Mouse (Mus musculus): ENCODE results near the gene Rngtt.
"Not testable (repeated sequence)": the region's sequence is repeated elsewhere in the genome, so short reads cannot be mapped to it uniquely, and the experiment has no call there.

Gene Rngtt

DNA sequence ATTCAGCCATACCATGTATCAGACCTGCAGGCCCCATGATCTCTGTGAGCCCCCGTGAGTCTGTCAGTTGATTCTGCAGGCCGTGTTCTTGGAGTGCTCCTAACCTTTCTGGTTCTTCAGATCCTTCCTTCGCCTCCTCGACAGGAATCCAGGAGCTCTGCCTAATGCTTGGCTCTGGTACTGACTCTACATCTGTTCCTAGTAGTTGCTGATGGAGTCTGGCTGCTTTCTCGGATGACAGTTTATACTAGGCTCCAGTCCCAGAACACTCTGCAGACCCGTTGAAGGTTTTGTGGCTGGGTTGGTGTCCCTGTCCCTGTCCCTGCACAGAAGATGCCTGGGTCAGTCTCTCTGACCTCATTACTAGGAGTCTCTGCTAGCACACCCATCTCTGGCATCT, 131.8 kb downstream of the Rngtt start:
- DNase-seq (ENCODE audit: low read depth, low spot score): no peak

GRCm38 (mm10) chr4:33446265-33446664, 136.2 kb downstream of the Rngtt start:
- DNase-seq (ENCODE audit: low read depth, low spot score): no peak

- no peak for DNase-seq (ENCODE audit: low read depth, low spot score)
Measured at GRCm38 (mm10) chr4:33446881-33447280, 136.8 kb downstream of the Rngtt start.

- not testable (repeated sequence) for DNase-seq (ENCODE audit: low read depth, low spot score)
Measured at GRCm38 (mm10) chr4:33450356-33450755, 140.2 kb downstream of the Rngtt start.

DNA sequence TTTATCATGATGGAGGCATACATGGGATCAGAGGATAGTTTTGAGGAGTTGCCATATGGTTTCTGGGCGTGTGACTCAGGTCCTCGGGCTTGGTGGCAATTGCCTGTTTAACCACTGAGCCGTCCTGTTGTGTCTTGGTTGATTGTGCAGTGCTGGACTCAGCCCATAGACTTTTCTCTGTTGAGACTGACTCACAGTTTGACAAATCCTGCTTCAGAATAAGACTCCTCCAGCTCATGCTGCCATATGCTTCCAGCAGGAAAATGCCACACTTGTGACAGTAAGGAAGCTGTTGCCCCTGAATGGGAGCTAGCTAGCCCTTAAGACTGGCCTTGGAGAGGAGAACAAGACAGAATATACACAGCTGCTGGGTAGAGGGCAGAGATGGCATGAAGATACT, 149.7 kb downstream of the Rngtt start:
- DNase-seq (ENCODE audit: low read depth, low spot score): no peak

DNA sequence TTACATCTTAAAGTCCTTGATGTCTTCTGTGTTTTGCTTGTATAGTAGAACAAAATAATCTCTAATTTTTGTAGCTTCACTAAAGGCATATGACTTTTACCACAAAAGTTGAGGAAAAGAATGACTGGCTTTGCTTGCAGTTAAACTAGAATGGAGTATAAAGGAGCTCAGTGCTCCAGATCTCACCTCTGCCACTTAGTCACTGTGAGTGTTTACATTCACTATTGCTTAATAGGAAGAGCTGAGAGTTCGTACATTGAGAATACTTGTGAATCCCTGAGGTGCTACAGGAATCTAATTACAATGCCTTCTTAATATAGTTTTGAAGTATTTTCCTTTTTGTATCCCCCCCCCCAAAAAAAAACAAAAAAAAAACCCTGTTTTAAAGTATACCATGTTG, 154.3 kb downstream of the Rngtt start:
- no peak for DNase-seq (ENCODE audit: low read depth, low spot score)

DNA sequence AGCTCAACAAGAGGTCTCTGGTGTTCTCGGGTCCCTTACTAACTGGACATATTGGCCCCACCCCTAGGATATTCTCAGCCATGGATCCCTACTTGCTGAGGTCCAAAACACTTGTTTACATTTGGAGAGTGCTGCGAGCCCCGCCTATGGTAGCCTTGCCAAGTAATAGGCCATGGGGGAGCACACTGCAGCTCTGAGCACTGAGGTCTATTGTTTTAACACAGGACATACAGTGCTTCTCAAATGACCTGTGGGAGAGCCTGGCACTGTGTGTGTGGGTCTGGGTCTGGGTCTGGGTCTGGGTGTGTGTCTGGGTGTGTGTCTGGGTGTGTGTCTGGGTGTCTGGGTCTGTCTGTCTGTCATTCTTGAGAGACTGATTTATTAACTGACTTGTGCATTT, 155.8 kb downstream of the Rngtt start:
- no peak for DNase-seq (ENCODE audit: low read depth, low spot score)

GRCm38 (mm10) chr4:33466970-33467399, 156.9 kb downstream of the Rngtt start:
- peak; percentile 5 for DNase-seq (ENCODE audit: low read depth, low spot score)

GRCm38 (mm10) chr4:33467627-33468026, 157.5 kb downstream of the Rngtt start:
- no peak for DNase-seq (ENCODE audit: low read depth, low spot score)

GRCm38 (mm10) chr4:33468151-33468550, 158.0 kb downstream of the Rngtt start:
- no peak for DNase-seq (ENCODE audit: low read depth, low spot score)

GRCm38 (mm10) chr4:33470671-33471302, 160.7 kb downstream of the Rngtt start:
- DNase-seq (ENCODE audit: low read depth, low spot score): no peak

DNA sequence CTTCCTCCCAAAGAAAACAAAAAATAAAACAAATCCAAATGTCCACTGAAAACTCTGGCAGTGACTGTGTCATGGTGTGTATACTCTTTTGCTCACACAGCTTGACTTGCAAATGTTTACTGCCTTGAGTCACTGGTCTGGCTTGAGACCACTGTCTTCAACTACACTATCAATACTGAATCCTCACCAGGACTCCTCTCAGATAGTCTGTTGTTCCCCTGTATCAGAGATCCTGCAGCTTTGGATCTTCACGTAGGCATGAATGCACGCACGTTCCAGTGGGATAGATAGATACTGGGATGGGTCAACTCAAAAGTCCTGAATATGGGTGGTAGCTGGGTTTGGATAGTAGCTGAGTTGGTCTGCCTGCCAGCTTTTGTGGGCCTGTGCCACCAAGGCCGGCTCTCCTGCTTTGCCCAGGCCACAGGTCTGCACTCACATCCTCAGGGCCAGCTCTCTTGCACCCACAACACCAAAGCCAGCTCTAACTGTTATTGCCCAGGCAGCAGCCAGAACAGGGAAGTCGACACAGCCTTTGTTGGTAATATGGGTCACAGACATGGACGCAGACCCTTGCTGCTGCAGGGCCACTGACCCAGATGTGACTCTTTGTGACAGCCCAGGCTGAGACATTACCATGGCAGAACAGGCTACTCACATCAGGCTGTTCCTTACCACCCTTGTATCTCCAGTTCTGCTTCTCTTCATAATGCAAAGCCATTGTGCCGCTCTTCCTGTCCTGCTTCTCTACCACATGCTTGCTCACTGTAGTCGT, 168.1 kb downstream of the Rngtt start:
- no peak for DNase-seq (ENCODE audit: low read depth, low spot score)

DNA sequence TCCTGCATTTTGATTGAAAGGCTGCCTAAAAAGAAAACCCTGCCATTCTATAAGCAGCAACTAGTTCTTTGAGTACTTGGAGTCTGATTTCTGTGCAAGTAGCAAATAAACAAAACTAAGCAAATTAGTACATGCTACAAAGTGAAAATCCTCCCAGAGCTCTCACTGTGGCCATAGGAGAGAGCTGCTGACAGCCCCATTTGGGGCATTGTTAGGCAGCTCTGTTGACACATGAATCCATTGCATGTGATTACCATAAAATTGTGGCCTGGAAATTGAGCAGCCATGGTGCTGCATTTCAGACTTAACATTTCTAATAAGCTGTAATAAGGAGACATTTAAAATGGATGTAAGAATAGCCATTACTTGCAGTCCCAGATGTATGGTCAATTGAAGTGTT, 171.6 kb downstream of the Rngtt start:
- no peak for DNase-seq (ENCODE audit: low read depth, low spot score)

GRCm38 (mm10) chr4:33486050-33486449, 175.9 kb downstream of the Rngtt start:
- no peak for DNase-seq (ENCODE audit: low read depth, low spot score)

DNA sequence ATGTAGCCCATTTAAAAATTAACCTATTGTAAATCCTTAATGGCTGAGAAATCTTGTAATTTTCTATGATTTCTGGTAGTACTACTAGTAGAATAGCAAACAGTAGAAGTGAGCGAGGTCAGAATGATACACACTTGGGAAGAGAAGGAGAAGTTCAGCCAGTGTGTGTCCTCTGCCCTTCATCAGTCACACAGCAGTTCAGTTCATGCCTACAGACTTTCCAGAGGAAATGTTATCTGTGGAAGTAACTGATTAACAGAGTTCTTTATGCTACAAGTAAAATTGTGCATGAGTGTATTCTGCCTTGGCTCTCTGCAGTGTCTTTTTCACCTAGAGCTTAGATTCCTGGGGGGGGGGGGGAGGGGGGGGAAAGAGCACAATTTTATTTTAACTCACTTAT, 181.0 kb downstream of the Rngtt start:
- no peak for DNase-seq (ENCODE audit: low read depth, low spot score)

GRCm38 (mm10) chr4:33494377-33494776, 184.3 kb downstream of the Rngtt start:
- no peak for DNase-seq (ENCODE audit: low read depth, low spot score)

GRCm38 (mm10) chr4:33496985-33497384, 186.9 kb downstream of the Rngtt start:
- DNase-seq (ENCODE audit: low read depth, low spot score): no peak

- DNase-seq (ENCODE audit: low read depth, low spot score): no peak
Measured at GRCm38 (mm10) chr4:33497657-33498056, 187.5 kb downstream of the Rngtt start.

DNA sequence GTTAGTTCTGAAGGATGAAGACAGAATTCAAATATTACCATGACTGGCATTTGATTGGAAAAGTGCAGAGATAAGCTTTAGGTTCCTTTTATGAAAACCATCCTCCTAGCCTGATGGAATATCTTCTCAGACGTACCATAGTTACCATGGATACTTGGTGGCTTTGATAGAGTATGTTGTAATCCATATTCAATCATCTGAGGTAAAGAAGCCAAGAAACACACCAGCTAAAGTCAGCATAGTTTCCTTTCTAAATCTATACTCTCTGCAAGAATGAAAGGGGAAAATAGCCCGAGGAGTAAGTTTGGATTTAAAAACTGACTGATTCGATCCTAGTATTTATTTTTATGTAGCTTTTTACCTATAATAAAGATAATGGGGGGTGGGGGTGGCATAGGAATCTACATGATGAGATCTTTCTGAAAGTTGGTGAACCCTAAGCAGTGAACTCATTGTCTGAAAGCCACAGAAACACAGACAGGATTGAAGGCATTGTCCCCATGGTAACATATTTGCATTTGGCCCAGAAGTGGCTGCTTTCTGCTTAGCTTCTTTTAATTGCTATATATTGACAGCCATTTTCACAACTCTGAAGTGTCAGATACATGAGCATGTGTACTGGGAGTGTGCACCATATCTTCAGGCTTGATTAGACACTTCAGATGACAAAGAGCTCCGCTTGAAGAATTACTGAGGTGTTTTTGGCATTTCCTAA, 188.2 kb downstream of the Rngtt start:
- no peak for DNase-seq (ENCODE audit: low read depth, low spot score)

DNA sequence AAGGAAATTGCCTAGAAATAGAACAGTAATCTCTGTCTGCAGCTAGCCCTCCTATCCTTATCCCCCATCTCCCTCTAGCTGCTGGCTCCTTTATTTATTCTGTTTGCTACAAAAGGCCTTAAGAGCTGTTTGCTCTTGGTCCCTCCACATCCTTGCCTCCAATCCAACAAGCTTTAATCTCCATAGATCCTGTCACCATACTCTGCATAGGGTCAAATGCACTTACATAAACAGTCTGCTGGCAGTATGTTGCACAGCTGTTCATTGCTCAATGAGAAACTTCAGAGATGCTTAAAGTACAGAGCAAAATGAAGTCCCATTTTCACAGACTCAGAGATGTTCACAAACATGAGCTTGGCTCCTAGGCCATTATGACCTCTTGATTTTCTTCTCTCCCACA, 196.5 kb downstream of the Rngtt start:
- DNase-seq (ENCODE audit: low read depth, low spot score): no peak

- no peak for DNase-seq (ENCODE audit: low read depth, low spot score)
Measured at GRCm38 (mm10) chr4:33510544-33510943, 200.4 kb downstream of the Rngtt start.

GRCm38 (mm10) chr4:33513421-33513820, 203.3 kb downstream of the Rngtt start:
- DNase-seq (ENCODE audit: low read depth, low spot score): no peak

All from embryo, embryonic 11.5 days (tissue).